Mouse (Mus musculus) lung, postnatal 36 days (tissue): ENCODE measurements around the gene Dock8.
A peak's percentile ranks its signal among the peaks of the same experiment; 100 is the strongest.
"Not testable (repeated sequence)": the region's sequence is repeated elsewhere in the genome, so short reads cannot be mapped to it uniquely, and the experiment has no call there.

Experiments used
- DNase-seq: peaks from one replicate; pipeline ENCODE4 v3.0.0; 2022; ENCODE audit warnings: mixed read lengths

The Dock8 gene

DNA sequence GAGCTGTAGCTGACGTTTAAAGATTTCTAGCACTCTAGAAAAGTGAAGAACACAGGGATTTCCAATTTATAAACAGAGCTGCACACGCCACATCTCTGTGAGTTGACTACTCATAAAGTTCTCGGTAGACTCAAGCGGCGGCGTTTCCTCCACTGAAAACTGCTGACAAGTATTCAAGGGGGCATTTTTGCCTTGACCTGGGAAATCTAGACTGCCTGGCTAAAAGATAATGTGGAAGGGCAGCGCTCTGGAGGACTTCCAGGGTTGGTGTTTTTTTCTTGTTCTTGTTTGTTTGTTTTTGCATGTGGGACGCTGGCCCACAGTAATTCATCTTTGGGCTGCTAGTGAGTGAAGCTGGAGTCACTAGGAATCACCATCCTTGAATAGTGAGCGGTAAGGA, 819 bp downstream of the Dock8 start:
- DNase-seq, result peak; percentile 35

DNA sequence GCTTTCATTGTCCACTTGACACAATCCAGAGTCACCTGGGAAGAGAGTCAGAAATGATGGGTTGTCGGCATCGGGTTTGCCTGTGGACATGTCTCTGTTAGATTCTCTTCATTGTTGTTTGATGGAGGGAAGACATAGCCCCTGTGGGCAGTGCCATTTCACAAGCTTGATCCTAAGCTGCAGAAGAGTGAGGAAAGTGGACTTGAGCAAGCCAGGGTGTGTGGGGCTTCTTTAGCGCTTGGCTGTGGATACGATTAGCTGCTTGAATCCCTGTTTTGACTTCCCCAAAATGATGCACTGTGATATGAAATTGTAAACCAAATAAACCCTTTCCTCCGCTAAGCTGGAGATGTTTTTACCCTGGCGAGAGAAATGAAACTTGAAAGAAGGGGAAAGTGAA, 2.7 kb downstream of the Dock8 start:
- DNase-seq, result peak; percentile 37

DNA sequence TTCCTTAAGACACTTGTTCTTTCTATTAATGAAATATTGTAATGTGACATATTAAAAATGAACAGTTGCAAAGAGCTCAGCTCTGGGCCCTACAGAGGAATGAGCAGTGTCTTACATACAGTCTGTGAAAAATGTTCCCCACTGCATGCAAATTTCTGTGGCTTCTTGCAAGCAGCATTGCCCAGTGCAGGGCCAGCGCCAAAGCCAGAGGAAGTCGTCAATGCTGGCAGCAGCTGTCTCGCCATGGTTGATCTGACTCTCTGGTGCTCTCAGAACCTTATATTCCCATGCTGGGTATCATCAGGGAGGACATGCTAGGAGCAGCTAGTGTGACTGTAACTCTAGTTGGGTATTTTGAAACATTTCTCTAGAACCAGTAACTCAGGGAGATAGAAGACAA, 3.5 kb downstream of the Dock8 start:
- peak; percentile 41 for DNase-seq

DNA sequence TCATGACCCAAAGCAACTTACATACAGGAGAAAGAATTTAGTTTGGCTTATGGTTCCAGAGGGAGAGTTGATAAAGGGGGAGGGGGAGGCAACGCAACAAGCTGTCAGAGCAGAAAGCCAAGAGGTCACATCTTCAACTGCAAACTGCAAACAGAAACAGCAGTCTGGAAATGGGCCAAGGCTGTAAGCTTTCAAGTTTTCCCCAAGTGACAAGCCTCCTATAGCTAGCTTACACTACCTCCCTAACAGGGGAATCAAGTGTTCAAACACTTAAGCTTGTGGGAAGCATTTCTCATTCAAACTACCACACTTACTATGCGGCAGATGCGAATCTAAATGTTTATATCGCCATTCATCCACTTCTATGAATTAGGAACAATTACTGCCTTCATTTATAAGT, 4.5 kb downstream of the Dock8 start:
- DNase-seq, result peak; percentile 37

DNA sequence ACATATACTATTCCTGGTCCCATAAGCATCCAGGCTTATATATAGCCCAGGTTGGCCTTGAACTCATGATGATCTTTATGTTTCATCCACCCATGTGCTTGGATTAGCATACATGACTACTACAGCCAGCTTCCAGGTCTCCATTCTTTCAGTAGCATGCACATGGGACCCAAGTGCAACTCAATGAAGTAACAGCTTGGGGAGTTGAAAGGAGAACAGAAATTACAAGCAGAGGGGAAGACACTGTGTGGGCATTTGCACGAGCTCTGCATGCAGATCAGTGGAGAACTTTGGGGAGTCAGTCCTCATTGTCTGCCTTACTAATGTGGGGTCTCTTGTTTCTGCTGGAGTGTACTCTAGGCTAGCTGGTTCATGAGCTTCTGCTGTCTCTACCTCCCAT, 7.4 kb downstream of the Dock8 start:
- DNase-seq, result no peak

DNA sequence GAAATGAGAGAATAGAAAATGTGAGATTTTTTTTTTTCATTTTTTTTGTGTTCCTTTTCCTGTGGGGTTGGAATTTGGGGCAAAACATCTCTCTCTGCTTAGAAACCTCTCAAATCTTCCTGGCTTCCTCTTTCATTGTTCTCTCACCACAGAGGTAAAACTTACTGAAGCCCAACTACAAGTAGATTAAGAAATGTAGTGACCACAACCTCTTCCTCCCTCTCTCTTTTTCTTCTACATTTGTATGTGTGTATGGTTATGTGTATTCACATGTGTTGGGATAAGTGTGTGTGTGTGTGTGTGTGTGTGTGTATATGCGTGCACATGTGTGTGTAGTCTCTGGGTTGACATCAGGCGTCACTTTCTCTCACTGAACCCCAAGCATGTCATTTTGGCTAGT, 9.2 kb downstream of the Dock8 start:
- no peak for DNase-seq

DNA sequence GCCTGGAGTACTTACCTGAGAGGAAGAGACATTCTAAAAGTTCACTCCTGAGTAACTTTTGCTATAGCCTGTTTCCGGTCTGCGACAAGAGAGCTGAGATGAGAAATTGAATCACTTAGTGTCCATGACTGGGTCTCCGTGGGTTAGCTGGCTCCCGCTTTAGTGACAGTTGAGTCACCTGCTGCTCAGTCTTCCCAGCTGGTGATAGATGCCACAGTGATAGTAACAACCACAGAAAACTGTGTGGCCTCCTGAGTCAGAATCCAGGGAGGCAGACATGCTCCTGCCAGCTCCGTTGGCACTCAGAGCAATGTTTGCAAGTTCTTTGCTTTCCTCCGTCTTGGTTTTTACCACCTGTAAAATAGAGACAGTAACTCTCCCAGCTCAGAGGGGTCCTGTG, 23.4 kb downstream of the Dock8 start:
- DNase-seq, result no peak

DNA sequence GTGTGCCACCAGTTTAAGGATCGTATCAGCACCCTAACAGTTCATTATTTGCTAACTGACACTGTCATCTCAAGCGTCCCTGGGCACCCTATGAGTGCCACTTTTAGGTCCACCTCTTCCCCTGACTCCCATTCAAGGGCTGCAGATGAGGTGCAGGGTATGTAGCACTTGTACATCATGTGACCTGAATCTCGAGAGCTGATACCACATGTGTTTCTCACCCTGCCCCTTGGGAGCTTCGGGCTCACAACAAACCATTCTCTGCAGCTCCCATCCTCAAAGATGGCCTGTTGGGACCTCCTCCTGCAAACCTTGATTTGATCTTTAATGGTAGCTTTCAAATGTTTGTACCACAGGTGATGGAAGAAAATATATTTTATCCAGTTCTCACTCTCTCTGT, 32.4 kb downstream of the Dock8 start:
- no peak for DNase-seq

DNA sequence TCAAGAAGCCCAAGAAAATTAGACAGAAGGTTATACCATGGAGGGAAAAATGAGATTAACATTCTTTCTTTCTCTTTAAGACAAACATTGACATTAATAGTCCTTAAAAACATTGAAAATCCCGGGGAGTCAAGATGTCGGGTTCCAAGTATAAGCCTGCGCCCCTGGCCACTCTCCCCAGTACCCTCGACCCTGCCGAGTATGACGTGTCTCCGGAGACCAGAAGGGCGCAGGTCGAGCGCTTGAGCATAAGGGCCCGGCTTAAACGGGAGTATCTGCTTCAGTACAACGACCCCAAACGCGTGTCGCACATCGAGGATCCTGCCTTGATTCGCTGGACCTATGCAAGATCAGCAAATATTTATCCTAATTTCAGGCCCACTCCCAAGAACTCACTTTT, 33.7 kb downstream of the Dock8 start:
- DNase-seq, result not testable (repeated sequence)

DNA sequence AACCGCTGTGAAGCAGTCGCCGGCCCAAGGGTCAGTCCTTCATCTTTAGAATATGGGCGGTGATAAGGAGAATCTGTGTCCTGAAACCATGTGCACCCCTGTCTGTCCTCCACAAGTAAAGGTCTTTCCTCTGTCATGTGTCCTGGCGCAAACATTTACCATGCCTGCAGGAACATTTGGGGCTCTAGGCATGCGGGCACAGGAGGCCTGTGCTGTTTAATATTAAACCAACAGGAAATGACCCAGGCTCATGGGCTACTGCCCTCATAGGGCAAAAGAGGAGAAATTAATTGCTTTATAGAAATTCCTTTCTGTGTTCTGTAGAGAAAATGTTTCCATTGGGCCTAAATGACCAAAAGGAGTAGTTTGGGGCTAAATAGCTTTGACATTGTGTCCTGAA, 36.5 kb downstream of the Dock8 start:
- DNase-seq, result no peak

DNA sequence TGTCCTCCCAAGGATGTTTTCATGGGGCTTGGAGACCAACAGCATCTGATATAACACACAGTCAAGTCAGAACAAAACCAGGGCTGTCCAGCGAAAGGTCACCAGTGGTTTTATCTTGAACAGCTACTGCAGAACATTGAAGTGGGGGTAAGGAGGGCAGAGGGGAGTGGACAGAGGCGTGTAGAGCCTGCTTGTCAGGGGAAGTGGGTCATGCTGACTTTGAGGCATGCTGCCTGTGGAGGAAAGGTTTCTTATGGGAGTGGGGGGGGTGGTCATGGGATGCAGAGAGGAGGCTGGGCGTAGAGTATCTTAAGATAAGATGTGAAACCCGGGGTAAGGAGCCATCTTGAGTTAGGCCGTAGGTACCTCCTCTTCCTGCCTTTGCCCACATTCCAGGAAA, 37.5 kb downstream of the Dock8 start:
- DNase-seq, result peak; percentile 49

DNA sequence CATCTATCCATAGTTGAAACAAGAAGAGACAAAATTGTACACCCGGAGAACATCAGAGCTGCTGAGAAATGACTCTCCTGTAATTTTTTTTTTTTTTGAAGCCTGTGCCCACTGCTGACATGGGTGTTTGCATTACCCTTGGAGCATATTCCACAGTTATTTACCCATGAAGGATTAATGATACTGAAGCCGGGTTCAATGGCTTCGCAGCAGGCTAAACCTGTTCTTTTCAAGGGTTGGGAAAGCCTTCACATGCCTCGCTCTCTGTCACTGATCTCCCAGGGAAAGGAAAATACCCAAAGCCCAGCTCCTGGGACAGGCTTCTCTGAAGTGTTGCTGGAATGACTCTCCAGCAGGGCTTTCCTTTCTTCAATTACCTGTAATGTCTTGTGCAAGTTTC, 37.9 kb downstream of the Dock8 start:
- peak; percentile 68 for DNase-seq

DNA sequence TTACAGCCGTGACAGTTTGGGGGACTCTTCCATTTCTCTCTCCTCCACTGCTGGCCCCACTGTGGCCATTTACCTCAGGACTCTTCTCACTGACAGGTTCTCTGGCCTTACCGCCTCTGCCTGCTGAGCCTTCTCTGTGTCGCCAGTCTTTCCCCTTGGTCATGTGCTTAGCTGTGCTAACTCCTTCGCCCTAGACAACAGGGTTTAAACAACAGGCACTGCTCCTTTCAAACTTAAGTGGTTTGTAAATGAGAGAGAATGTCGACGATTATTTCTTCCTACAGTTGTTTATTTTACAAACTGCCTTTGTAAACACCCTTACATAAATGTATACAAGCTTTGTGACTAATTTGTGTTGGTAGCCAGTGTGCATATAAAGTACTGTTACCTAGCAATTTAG, 39.0 kb downstream of the Dock8 start:
- DNase-seq, result no peak

DNA sequence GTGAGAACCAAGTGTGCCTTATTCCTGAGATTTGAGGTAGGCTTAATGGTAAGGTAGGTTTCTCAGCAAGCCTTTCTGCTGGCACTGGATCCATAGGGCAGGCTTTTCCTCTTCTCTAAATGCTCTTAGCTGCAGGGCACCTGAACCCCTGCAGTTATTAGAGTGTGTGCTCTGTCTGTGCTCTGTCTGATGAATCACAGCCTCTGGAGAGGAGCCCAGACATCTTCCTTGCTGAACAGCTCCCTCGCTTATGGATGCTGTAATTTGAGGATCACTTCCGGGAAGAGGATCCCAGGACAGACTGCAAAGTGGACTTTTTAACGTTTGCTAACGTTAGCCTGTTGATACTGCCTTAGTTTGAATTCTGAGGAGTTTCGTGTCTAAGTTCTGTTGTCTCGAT, 41.9 kb downstream of the Dock8 start:
- DNase-seq, result no peak

DNA sequence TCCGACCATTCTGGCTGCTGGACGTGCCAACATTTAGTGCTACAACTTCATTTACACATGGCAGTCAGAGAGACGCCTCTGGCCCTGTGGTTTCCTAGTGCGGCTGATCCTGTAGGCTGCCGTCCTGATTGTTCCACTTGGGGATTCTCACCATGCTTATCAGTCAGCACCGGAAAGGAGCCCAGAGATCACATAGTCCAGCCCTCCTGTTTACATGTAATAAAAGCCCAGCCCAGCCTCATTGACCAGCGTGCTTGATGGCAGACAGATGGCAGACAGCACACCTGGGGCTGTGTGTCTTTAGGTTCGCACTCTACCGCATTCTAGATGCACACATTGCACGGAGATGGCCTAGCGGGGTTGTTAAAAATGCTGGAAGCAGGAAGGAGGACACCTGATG, 43.6 kb downstream of the Dock8 start:
- no peak for DNase-seq

DNA sequence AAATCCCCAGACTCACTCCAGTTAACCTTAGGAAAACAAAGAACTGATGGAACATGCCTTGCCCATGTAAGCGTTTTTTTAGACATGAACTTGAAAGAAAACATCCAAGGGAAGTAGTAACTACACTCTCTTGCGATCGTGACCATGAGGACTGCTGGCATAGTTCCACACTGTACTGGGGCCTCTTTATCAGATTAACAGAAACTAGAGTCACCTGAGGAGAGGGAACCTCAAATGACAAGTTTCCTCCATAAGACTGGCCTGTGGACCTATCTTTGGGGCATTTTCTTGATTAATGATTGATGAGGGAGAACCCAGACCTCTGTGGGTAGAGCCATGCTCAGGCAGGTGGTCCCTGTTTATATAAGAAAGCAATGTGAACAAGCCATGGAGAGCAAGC, 44.7 kb downstream of the Dock8 start:
- no peak for DNase-seq

DNA sequence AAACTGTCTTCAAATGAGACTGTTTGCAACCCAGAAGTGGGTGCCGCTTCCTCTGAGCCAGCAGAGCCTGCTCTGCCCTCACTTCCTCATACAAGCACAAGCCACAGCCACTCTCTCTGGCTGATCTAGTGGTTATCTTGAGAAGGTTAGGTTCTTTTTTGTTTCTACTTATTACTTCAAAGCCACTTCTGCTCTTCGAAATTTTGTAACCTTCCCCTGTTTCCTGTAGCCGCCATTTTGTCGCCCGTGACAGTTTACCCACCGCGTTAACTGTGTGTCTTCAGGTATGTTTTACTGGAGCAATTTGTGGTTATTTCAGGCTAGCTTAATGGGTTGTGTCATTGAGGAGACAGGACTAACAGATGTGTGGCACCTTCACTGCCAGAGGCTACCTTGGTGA, 53.0 kb downstream of the Dock8 start:
- DNase-seq, result peak; percentile 67

DNA sequence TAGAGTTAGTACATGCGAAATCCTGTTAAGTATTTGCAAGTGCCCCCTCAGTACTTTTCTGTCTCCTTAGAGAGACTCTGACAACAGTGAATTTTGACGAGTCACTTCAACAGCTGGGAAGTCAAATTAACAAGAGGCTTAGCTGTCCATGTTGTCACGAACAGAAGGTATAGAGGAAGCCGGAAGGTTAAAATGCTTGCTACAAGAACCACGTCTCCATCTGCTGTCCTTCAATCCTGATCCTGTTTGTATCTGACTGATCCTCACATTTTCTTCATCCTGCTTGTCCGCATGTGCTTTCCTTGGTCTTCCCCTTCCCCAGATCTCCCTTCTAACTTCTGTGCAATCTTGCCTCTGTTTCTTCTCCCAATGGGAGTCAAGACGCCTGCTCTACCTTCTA, 53.8 kb downstream of the Dock8 start:
- DNase-seq, result no peak

DNA sequence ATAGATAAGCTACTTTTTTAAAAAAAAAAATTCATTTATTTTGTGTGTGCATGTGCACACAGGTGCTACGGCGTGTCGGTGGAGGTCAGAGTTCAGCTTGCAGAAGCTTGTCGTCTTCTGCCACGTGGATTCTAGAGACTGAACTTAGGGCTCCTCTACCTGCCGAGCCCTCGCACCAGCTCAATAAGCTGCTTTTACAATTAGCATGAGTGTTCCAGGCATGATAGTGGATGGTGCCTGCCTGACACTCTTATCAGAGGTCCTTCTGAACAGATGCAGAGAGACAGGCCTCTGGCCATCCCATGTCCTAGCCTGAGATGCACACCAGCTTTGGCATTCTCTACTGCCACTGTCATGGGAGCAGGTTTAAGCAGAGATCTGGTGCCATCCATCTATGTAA, 55.7 kb downstream of the Dock8 start:
- DNase-seq, result no peak

DNA sequence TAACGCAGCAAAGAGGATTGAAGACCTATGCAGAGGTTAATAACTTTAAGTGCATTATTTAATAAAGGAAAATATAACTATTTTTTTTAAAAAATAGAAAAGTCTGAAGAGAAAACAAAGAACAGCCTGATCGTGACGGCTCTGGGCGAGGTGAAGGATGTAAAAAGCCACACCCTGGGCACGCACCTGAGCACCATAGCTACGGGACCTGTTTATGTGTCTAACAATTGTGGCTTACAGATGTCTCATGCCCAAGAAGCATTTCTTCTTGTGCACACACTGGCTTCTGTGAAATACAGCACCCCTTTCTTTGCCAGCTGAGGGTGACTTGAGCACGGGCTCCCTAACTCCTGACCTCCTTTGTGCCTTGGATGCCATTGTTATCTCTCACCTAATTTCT, 56.2 kb downstream of the Dock8 start:
- DNase-seq, result peak; percentile 29

DNA sequence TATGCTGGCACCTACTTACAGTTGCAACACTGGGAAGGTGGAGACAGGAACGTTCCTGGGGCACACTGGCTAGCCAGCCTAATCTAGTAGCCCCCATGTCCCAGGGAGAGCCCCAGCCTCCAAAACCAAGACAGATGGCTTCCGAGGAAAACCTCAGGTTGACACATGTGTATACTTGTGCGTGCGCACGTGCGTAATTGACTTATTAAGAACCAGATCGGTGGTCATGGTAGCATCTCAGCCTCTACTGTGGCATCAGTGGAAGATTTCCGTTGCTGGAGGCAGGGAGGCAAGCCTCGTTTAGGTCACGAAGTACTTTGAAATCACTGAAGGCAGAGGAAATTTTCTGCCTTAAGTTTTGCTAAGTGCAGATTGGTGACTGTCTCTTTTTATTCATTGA, 56.9 kb downstream of the Dock8 start:
- no peak for DNase-seq

DNA sequence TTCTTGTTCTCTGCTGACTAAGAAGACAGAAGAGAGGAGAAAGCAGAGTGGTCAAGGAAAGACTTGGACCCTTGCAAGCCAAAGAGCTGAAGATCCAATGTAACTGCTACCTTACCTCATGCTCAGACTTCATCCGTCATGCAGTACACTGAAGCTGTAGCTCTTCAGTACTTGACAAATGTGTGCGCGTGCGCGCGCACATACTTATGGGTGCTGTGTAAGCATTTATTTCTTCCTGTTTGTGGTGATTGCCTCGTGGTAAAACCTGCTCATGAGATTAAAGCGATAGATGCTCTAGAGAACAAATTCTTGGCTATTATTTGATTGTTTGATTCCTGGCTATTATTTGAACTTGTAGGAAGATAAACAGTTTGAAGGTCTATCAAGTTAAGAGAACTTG, 58.5 kb downstream of the Dock8 start:
- DNase-seq, result no peak

DNA sequence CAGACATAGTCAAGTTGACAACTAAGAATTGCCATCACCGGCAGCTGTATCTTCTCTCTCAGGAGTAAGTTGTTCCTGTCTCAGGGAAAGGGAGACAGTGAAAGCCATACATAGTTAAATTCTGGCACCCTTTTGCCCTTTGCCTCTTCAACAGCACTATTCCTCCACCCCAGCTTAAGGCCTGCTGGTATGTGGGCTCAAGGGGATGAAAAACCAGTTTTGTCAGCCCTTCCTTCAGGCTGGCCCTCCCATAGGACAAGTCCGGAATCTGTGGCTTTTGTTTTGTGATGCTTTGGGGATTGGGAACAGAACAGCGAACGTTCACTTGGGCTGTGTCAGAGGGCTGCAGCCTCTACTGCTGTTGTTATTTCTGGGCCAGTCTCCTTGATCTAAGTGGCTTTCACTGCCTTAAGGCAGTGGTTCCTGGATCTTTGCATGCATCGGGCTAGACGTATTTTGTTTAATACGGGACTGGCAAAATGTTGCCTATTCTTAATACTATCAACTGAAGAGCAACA, 60.6 kb downstream of the Dock8 start:
- DNase-seq, result no peak

DNA sequence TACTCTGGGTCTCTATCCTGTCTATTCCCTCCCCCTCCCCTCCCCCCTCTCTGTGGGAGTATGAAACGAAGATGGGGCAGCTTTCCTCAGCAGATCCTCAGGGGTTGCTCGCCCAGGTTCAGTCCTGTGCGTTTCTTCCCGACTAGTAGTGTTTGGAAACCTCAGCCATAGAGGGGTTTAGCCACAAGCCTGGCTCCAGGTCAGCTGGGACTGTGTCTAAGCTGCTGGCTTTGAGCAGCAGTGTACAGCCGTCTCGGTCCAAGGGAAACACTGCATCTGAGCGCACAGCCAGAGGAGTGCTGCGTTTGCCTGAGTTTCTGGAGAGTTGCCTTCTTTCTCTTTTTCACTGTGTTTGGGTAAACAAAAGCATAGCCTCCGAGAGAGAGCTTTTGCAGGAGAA, 61.0 kb downstream of the Dock8 start:
- DNase-seq, result peak; percentile 25

DNA sequence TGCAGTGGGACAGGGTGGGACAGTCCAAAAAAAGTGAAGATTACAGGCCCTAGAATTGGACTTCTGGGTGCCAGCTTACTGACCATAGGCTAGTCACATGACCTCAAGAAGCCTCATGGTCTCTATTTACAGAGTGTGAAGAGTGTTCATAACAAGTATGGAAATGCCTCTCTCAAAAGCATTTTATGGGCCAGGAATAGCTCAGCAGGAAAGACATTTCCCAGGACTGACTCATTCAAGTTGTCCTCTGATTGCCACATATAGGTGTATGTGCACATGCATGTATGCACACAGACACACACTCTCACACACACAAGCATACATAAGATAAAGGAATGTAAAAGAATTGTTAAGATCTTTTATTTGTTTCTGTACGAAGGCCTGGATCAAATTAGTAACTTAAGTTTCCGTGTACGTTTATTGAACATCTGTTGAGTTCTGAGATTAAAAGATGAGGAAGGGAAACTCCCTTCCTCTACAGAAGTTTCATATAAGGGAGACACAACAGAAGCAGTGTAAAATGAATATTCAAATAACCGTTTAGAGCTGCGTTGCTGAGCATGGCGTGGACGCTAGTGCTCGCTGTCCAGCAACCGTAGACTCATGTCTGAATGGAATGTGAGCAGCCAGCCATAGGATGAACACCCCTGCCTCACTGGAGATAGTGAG, 63.0 kb downstream of the Dock8 start:
- DNase-seq, result no peak

DNA sequence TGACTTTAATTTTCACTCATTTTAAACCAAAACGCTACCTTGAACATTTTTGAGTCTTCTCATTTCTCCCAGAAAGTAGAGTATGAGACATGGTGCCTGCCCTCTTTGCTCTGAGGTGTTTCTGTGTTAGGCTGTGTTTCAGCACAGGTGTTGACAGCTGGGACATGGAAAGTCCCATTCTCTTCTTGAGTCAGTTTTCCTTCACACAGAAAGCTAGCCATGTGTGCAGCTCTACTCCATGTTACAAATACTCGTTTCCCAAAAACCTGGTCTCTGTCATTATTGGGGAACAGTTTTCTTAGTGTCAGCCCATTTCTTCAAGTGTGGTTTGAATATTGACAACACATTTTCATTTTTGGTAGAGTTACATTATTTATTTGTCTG, 63.5 kb downstream of the Dock8 start:
- no peak for DNase-seq
